Mouse (Mus musculus): ENCODE measurements around the gene Chn1.

Chn1 gene

DNA sequence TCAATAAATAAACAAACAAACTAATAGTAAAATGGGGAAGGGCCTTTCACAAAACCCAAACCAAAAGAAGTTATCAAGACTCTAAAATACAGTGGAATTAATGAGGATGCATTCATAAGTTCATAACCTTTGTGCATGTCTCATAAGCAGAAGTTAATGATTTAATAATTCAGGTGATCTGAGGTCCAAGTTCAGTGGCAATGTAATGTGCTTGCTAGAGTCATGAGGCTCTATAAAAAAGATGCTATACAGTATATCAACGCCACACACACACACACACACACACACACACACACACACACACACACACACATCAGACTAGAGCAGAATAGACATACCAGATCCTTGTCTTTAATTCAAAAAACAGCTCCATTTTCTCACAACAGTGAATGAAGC lies 28.8 kb downstream of the Chn1 start:
- DNase-seq (ENCODE audit: low read depth, low spot score) = no peak

DNA sequence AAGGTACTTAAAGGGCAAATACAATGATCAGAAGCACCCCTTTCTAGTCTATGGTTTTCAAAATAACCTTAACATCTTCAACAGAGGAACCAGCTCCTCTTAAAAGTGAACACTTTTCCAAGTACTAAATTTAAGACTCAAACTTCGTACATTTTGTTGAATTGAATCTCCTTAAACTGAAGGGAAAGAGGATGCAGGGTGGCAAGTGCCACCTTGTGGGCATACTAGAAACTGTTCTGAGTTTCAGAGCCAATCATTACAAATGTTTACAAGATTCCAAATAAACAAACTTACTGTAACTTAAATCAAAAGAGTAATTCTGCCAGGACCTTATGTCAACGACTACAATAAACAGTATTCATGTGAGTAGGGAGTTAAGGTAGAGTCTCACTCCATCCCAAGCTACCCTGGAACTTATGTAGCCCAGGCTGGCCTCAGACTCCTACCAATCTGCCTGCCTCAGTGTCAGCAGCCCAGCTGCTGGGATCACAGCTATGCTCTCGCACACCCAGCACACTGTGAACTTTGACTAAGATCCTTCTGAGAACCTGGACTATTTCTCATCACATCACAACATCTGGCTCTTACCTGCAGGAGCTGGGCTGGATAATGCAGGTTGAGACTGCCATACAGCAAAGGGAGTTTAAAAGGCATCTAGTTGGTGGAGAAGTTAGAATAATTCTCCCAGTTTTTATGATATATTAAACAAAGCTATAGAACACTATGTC lies 29.3 kb downstream of the Chn1 start:
- peak; percentile 3 for DNase-seq (ENCODE audit: low read depth, low spot score)

DNA sequence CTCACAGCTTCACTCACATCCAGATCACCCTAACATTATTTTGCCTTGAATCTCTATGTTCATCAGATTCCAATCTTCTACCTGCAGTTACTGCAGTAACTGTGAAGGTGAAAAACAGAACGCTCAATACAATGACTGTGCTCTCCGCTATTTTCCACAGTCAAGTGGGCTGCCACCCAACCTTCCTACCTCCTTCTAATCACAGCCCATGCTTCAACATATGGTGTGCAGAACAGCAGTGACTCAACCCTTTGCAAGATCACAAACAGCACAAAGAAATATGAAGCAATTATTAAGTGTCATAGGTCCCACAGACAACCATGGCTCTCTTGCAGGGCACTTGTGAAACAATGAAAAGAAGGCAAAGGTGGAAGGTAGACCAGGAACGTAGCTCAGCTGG lies 33.9 kb downstream of the Chn1 start:
- DNase-seq (ENCODE audit: low read depth, low spot score) = no peak

DNA sequence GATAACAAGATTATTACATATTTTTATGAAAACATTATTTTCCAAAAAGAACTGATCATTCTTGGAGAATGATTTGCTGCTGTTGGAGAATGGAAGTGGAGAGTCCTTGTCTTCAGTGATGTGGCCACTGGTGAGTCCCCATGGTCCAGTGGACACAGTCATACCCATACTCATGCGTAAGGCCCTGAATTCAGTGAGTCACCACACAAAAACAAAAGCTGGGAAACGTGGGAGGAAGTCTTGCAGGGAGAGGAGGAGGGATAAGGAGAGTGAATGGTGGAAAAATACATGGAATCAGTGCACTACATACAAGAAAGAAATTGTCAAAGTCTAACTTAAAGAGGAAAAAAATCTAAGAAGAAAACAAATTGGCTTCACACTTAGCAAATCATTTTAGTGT lies 47.3 kb downstream of the Chn1 start:
- DNase-seq (ENCODE audit: low read depth, low spot score) = no peak

DNA sequence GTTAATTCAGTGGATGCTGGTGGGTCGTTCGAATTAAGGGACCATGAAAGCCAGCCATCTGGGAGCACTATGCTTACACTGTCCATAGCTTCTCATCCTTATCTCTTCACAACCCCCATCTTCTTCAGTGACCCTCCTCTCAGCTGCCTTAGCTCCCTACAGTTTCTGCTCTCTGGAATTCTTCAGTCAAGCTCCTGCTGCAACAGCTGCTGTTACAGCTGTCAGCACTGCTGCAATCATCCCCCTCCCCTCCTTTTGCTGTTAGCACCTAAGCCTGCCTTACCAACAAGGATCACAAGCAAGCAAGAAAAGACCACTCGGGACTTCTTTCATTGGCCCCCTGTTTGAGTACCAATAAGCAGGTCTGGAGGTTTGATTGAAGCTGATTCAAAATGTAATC lies 50.2 kb downstream of the Chn1 start:
- no peak for DNase-seq (ENCODE audit: low read depth, low spot score)

DNA sequence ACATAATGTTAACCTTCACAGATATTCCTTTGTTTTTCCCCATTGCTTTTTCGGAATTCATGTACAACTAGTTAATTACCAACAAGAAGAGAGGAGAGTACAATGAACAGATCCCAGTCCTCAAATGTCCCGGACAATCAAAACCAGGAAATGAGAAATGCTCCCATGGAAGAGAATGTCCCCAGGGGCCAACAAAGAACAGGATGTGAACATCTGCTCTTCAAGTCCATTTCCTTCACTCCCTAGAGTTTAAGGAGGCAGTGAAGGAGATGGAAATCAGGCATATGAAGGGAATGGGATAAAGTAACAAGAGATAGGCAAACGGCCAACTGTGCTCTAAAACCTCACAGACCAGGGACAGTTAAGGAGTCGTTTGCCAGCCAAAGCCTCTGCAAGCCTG lies 53.3 kb downstream of the Chn1 start:
- peak; percentile 40 for DNase-seq (ENCODE audit: low read depth, low spot score)

DNA sequence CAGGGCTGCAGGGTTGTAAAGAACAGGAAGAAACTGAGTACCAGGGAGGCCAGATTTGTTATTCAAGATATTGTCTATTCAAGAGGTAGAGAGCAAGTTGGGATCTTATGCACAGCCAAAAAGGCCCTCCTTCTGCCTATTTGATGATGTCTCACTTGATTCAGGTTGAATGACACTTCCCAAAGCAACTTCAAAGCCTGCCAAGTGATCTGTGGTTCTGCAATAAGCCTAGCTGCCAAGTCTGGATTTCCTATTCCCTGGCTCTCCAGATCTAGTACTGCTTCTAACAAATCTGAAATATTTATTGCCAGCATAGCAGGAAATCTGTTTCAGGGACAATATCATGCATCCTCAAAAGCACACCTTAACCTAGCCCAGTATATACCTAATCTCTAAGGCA lies 62.7 kb downstream of the Chn1 start:
- no peak for DNase-seq (ENCODE audit: low read depth, low spot score)

DNA sequence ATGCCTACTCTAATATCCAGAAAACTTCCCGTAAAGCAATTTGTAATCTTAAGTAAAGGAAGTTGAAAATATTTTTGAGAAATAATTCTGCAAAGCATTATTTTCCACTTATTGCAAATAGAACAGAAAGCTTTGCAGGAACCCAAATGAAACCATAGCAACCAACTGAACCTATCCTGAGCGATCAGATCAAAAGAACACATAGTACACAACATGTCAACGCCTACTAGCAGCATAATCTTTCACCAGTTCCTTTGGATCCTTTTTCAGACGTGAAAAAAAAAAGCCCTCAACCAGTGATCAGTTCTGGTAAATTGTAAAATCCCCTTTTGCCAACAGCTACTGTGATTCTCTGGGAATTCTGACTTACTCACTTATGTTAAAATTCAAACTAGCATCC lies 82.1 kb downstream of the Chn1 start:
- DNase-seq (ENCODE audit: low read depth, low spot score) = no peak

DNA sequence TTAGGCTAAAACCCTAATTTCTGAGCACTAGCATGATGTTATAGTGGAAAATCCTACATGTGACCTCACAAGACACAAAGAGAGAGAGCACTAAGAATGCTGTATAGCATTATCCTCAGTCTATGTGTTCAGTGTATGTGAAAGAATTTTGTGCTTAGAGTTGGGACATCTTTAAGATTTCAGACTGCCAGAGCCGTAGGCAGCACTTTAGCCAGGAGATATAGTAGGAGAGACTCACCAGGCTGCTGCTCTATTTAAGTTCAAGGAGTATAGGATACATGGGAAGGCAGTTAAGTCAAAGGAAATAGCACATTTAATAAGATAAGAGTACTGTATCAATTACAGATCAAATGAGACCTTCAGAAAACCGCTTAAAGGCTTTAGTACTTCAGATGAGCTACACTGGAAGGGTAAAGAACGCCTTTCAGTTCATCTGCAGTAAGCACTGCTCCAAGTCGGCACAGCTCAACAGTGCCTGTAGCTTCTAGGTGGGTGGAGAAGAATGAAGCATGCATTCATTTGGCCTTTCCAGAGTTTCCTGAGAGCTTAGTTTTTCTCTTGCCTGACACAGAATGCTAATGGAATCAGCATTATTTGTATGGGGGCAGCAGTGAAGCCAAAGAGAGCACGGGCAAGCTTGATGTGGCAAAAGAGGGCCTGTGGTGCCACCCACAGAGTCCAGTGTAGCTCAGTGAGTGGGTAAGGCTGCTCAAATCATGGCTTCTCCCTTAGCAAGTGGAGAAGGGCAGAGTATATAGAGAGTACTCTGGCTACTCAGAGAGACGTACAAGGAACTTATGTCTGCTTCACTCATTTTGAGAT lies 84.2 kb downstream of the Chn1 start:
- no peak for DNase-seq (ENCODE audit: low read depth, low spot score)

DNA sequence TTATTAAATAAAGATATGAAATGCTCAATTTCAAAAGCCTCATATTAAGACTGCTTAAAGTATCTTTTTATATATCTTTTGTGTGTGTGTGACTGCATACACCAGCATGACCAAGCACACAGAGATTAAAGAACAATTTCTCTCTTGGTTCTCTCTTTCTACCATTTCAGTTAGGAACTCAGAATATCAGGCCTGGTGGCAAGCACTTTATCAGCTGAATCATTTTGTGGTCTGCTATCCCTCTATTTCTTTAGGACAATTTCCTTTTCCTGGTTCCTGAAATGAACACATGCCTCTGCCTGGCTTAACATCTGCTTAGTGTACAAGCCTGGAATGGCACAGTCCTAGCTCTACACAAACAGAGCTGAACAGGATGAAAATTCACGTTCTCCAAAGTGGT lies 92.6 kb downstream of the Chn1 start:
- no peak for DNase-seq (ENCODE audit: low read depth, low spot score)

DNA sequence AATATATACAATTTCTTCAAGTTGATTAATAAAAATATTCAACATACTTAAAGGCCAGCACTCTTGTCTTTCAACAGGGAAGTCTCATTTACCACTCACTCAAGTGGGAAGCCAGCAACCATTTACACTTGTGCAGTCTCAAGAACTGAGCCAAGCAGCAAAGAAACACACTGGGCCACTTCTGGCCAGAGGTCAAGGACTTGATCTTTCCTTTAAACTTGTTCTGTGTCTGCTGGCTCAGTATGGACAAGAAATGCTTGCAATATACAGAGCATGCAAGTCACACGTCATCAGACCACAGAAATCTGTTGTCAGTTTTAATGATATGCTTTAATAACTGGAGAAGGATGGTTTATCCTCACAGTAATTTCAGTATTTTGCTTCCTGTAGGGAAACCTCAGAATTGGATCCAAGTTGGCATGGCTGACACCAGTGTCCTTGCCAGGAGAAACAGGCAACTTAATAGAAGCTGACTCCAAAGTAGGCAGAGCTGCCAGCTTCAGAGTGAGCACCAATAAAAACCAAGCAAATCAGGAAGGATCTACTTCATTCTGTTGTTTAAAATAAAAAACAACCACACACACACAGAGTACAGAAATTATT lies 94.6 kb downstream of the Chn1 start:
- DNase-seq (ENCODE audit: low read depth, low spot score) = peak; percentile 34

DNA sequence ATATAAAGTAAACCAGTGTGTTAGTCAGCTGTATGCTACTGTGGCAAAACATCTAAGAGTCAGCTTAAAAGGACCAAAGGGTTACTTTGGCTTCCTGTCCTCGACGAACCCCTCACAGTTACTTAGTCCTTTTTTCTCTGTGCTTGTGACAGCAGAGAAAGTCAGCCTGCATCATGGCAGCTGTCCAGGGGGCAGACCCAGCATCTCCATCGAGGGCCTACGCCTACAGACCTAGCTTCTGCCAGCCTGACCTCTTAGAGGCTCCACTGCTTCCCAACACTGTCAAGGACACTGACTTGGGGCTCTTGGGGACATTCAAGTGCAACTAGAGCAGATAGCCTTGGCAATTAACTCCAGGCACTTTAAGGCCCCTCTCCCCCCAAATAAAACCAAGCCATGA lies 106.5 kb downstream of the Chn1 start:
- DNase-seq (ENCODE audit: low read depth, low spot score) = no peak

DNA sequence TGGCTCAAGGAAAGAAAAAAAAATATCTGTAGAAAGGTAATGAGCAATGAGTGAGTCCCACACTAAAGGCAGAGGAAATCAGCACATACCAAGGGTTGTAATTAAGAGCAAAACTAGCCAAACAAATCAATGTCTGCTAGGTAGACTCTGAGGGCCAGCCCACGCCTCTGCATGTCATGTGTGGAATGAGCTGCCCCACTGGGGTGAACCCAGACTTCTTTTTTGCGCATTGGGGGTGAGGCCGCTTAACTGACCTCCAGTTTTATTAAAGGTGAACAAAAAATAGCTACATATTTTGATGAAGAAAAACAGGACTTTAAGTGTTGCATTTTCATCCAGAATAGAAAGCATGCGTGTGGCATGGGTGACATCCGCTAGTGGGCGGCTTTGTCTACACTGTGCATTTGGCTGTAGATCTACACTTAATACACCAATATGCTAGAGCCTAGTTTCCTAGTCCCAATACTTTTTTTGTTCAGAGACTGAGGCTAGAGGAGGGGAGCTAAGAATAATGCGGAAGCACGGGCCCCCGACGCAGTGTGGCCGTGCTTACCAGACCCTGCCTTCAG lies 114.5 kb downstream of the Chn1 start:
- DNase-seq (ENCODE audit: low read depth, low spot score) = no peak

DNA sequence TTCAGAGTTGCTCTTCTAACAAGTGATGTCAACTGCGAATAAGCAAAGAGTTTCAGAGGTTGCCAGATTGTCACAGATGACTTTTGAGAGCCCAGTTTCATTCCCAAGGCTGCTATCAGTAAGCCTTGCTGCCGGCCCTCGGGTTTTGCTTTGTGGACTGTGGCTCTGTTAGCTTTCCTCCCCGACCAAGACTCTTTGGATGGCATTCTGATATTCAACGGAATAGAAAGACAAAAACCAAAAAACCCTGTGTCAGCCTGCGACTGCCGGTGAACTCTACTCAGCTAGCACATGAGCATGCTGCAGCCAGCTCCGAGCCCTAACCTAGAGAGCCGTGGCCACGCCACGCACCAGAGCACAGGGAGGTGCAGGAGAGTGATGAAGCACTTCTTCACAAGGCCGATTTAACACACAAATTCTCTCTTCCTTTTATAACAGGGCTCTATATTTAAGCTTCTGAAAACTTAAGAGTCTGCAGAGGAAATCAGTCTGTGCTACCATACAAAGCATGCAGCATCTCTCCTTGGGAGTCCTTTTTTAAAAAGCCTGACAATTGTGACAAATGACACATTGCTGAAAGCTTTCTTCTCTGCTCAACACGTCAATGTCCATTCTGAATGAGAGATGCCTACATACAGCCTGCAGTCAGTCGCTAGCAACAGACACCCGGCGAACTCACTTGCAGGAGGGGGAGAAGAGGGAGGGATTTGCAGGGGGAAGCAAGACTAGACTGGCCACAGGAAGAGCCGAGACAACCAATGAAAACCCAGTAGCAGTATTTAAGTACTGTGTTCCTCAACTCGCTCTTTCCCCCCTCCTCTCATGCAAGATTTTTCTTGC lies 115.2 kb downstream of the Chn1 start:
- DNase-seq (ENCODE audit: low read depth, low spot score) = peak; percentile 13

DNA sequence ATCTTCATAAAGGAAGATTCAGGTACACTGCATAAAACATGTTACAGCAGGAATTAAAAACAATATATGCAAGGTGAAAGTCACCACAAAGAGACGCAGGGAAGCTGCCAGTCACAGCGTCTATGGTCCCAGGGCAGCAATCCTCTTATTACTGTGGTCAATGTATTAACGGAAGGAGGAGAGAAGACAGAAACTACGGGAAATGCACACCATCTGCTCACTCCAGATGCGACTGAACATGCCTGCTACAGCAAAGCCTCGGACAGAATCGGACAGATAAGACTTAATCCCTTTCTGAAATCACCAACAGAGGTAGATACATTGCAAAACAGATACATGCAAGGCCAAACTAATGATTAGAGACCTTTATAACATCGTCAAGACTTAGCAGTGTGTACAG lies 116.1 kb downstream of the Chn1 start:
- DNase-seq (ENCODE audit: low read depth, low spot score) = no peak

DNA sequence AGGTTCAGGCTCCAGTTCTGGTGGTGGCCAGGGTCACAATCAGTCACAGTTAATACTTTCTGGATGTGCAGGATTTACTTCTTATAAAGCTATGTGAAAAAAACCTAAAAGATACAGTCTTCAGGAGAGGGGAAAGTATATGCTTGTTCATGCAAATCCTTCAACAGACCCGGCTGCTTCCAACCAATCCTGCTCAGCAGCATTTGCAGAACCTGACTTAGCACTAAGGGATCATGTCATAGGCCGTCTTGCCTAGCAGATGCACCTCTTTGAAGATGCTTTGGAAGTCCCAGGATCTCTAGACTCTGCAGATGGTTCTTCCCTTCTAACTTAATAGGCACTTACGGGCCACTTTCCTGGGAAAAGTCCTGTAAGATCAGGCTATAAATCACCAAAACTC lies 117.2 kb downstream of the Chn1 start:
- DNase-seq (ENCODE audit: low read depth, low spot score) = no peak

DNA sequence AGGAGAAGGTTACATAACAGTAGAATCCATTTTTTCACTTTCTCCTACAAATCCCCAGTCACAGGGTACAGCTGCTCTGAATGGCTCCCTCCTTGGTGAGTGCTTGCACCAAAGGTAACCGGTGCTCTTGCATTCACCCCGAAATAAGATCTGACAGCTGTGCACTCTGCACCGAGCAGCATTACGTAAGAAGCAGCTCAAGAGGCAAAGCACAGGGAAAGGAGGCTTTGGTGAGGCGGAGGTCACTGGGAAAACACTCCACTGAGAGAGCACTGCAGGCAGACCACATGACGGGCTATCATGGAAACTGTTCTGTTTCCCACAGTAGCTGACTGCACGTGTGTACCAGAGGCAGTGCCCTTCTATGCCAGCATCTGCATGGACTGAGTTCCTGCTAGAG lies 118.0 kb downstream of the Chn1 start:
- DNase-seq (ENCODE audit: low read depth, low spot score) = peak; percentile 49

DNA sequence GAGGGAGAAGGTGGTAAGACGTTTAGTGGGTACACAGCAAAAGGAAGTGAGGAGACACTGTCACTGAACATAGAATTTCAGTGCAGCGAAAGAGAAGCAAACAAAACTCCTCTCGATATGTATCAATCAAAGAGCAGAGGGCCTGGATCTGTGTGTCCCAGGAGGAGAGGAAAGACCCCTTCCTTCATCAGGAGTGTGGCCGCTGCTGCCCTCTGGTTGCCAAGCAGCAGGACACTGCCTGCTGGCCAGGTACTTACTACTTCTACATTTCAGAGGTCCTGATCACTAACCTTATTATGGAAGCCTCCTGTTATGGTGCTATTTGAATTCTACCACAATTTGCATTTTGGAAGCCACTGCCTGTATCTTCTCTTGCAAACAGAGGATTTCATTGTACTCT lies 119.5 kb downstream of the Chn1 start:
- DNase-seq (ENCODE audit: low read depth, low spot score) = no peak

DNA sequence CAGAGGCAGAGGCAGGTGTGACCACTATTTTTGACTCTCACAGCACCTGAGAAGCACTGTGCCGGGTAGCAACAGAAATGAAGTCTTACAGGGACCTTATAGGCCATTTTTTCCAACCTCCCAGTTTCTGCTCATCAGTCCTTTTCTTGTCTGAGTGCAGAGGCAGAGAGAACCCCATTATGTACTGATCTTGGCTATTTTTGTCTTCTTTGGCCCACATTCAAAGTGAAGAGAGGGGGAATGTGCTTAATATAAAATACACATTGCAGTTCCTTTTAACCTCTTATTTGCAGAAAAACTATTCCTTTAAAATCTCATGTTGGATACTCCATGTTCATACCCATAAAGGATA lies 120.3 kb downstream of the Chn1 start:
- DNase-seq (ENCODE audit: low read depth, low spot score) = no peak

DNA sequence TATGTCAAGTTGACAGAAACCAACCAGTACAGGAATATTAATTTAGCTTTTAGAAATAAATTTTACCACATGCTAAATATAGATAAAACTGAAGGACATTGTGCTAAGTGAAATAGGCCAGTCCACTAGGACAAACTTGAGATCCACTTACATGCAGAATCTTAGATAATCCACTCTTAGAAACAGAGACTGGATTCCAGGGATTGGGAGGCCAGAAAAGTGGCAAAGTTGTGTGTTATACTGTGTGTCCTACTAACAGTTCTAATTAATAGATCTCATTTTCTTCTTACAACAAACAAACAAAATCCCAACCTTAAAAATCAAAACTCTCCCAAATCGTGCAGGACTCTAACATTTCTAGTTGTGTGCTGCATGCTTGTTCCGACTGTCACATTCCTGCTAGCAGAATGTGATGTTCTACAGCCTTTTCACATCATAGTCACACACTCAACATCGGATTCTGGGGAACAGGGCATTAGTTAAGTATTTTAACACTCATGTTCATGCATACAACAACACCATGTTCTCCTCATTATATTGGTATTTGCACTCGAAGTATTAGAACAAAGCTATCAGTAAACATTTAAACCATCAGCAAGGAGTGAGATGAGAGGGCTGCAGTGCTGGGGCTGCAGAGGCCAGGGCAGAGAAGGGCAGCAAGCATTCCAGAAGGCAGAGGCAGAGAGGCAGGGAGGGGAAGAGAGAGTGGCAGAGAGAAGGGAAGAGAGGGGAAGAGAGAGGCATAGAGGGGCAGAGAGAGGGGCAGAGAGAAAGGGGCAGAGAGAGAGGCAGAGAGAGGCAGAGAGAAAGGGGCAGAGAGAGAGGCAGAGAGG lies 120.9 kb downstream of the Chn1 start:
- DNase-seq (ENCODE audit: low read depth, low spot score) = no peak

DNA sequence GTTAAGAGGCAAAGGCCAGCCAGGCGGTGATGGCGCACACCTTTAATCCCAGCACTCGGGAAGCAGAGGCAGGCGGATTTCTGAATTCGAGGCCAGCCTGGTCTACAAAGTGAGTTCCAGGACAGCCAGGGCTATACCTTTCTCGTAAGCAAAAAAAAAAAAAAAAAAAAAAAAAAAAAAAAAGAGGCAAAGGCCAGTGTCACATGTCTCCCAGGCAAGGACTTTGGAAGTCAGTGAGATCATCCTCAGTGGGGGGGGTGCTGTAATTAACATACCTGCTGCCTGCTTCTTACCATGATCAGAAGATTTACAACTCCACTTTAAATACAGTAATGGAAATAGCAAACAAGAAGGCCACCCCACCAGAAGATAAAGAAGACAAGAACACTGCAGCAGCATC lies 137.5 kb downstream of the Chn1 start:
- DNase-seq (ENCODE audit: low read depth, low spot score) = no peak
